Mouse (Mus musculus) hindbrain, embryonic 11.5 days (tissue): ENCODE measurements around the gene Edem3. TPM values are rescaled to one million over a fixed set of nuclear protein-coding genes. Genes with fewer than 3 reads are reported as not detected.

Experiments used
- ATAC-seq: fragments of 200-750 bp; cut with Nextera tagmentation; 2 replicates; pipeline ENCODE4 v1.8.0; 2017; ENCODE audit warnings: mild to moderate bottlenecking, moderate TSS enrichment, moderate library complexity; ENCODE audit not compliant: low FRiP score
- DNase-seq: peaks from one replicate; pipeline ENCODE4 v3.0.0-alpha.2; 2015; ENCODE audit warnings: low spot score
- H3K27ac ChIP-seq: fragments of 300-500 bp; sonication (generic); 2 replicates; pipeline ENCODE4 v1.5.1; 2014; ENCODE audit warnings: mild to moderate bottlenecking, low read depth, low read length
- H3K27me3 ChIP-seq: fragments of 300-500 bp; sonication (generic); 2 replicates; pipeline ENCODE4 v1.6.1; 2014; ENCODE audit warnings: mild to moderate bottlenecking, low read length, moderate library complexity, mixed read lengths; ENCODE audit not compliant: control insufficient read depth, insufficient read depth
- H3K36me3 ChIP-seq: fragments of 300-500 bp; sonication (generic); 2 replicates; pipeline ENCODE4 v1.6.1; 2014; ENCODE audit warnings: mild to moderate bottlenecking, low read length, moderate library complexity, mixed read lengths; ENCODE audit not compliant: control insufficient read depth, insufficient read depth
- H3K4me1 ChIP-seq: fragments of 300-500 bp; sonication (generic); replicated peaks from 2 replicates; pipeline ENCODE4 v1.6.1; 2014; ENCODE audit warnings: low read length, mixed read lengths; ENCODE audit not compliant: control insufficient read depth, insufficient read depth
- H3K4me2 ChIP-seq: fragments of 300-500 bp; sonication (generic); replicated peaks from 2 replicates; pipeline ENCODE4 v1.6.1; 2014; ENCODE audit warnings: mild to moderate bottlenecking, low read depth, low read length
- H3K4me3 ChIP-seq: fragments of 300-500 bp; sonication (generic); 2 replicates; pipeline ENCODE4 v1.5.1; 2014; ENCODE audit warnings: low read depth, low read length
- H3K9ac ChIP-seq: fragments of 300-500 bp; sonication (generic); 2 replicates; pipeline ENCODE4 v1.6.1; 2014; ENCODE audit warnings: low read depth, low read length
- H3K9me3 ChIP-seq: fragments of 300-500 bp; sonication (generic); 2 replicates; pipeline ENCODE4 v1.6.1; 2016; ENCODE audit warnings: low read length; ENCODE audit not compliant: control insufficient read depth
- WGBS: fragments of 180-500 bp; shearing (Covaris S2); extraction: QIAGEN DNeasy Blood & Tissue Kit; methylation state at CpG from one replicate; pipeline ENCODE4 v1.1.7; 2014; 5-methylcytosine and 5-hydroxymethylcytosine counted together
- polyA plus RNA-seq: library from polyadenylated mRNA; unstranded; fragments of >200 nt; fragmentation: Nextera tagmentation; extraction: Ambion mirVana; gene quantifications from 2 replicates; pipeline ENCODE4 v1.2.1, GENCODE M21; 2014

The Edem3 gene
- polyA plus RNA-seq, 1 experiment from 2014 or later: 21.2 TPM

- no peaks in the 10 kb centered on the region for H3K4me1 ChIP-seq
- ATAC-seq (no peak), DNase-seq (no peak)
- peak overlapping the region; percentile 91 for H3K4me2 ChIP-seq
- H3K27me3 ChIP-seq: no peaks in the 10 kb centered on the region
- H3K36me3 ChIP-seq: no peaks in the 10 kb centered on the region
- no peaks in the 10 kb centered on the region for H3K9me3 ChIP-seq
- H3K4me3 ChIP-seq: peak overlapping the region; percentile 92
- H3K9ac ChIP-seq: no peak overlapping the region
- no peak overlapping the region for H3K27ac ChIP-seq
- WGBS: 53% methylated on average over 1 of the region's 1 CpGs
Measured at GRCm38 (mm10) chr1:151756425-151756728, 1.2 kb downstream of the Edem3 start.

GRCm38 (mm10) chr1:151758301-151758700, 3.1 kb downstream of the Edem3 start:
- Histone ChIP-seq H3K4me2 (no peak overlapping the region), H3K27ac (no peak overlapping the region)
- no peak for ATAC-seq

DNA sequence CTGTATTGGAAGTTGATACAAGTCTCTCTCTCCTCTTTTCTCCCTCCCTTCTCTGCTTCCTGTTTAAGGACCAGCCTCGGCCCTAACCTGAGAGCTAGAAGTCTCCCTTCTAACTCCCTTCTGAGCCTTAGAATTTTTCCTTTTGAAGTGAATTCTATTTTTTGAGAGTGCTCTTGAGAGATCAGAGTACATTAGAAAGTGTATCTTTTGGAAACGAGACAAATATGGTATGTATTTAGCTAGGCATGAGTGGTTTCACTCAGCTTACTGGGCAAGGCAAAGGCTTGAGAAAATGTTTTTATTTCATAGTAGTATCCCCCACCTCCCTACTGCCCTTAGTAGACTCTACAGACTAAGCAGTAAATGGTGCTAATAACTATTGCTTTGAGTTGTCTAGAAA, 3.8 kb downstream of the Edem3 start:
- no peaks in the 10 kb centered on the region for H3K4me1 ChIP-seq
- no peaks in the 10 kb centered on the region for H3K27me3 ChIP-seq
- 76% methylated on average over 2 of the region's 2 CpGs for WGBS
- no peak overlapping the region for H3K4me3 ChIP-seq
- no peak for DNase-seq
- no peak overlapping the region for H3K27ac ChIP-seq
- H3K4me2 ChIP-seq: no peak overlapping the region
- H3K9ac ChIP-seq: no peak overlapping the region
- H3K36me3 ChIP-seq: no peaks in the 10 kb centered on the region
- H3K9me3 ChIP-seq: no peaks in the 10 kb centered on the region
- ATAC-seq: no peak

More at GRCm38 (mm10) chr1:151758301-151758700, 3.1 kb downstream of the Edem3 start:
- H3K9me3 ChIP-seq: no peaks in the 10 kb centered on the region
- no peak overlapping the region for H3K9ac ChIP-seq
- H3K36me3 ChIP-seq: no peaks in the 10 kb centered on the region
- H3K27me3 ChIP-seq: no peaks in the 10 kb centered on the region
- no peak for DNase-seq
- WGBS: 91% methylated on average over 6 of the region's 6 CpGs
- no peak overlapping the region for H3K4me3 ChIP-seq
- no peaks in the 10 kb centered on the region for H3K4me1 ChIP-seq

DNA sequence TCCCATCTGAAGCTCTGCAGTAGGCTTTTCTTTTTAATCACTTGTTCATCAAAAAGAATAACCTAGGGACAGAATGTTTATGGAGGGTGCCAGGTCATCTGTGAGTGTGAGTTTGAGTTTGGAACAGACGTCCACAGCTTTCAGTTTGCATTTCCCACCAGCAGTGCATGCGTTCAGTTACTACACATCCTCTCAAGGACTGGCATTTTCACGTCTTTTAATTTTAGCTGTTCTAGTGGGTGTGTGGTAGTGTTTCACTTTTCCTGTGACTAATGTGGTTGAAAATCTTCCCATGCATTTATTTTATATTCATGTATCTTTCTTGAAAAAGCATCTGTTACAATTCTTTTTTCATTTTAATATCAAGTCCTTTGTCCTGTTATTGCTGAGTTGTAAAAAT, 9.1 kb downstream of the Edem3 start:
- 75% methylated on average over 3 of the region's 3 CpGs for WGBS
- no peaks in the 10 kb centered on the region for H3K9me3 ChIP-seq
- H3K36me3 ChIP-seq: no peaks in the 10 kb centered on the region
- H3K4me3 ChIP-seq: no peak overlapping the region
- DNase-seq (no peak), ATAC-seq (no peak)
- no peak overlapping the region for H3K27ac ChIP-seq
- no peak overlapping the region for H3K4me2 ChIP-seq
- H3K27me3 ChIP-seq: no peaks in the 10 kb centered on the region
- no peaks in the 10 kb centered on the region for H3K4me1 ChIP-seq
- no peak overlapping the region for H3K9ac ChIP-seq

- 86% methylated on average over 2 of the region's 2 CpGs for WGBS
- Histone ChIP-seq H3K27ac (no peak overlapping the region), H3K36me3 (no peaks in the 10 kb centered on the region), H3K4me3 (no peak overlapping the region), H3K27me3 (no peaks in the 10 kb centered on the region), H3K4me1 (no peaks in the 10 kb centered on the region), H3K9me3 (no peaks in the 10 kb centered on the region), H3K9ac (no peak overlapping the region), H3K4me2 (no peak overlapping the region)
- ATAC-seq (no peak), DNase-seq (no peak)
Measured at GRCm38 (mm10) chr1:151766166-151766565, 11.0 kb downstream of the Edem3 start.

- Histone ChIP-seq H3K4me1 (no peaks in the 10 kb centered on the region), H3K27me3 (no peaks in the 10 kb centered on the region), H3K9ac (no peak overlapping the region), H3K36me3 (no peaks in the 10 kb centered on the region), H3K27ac (no peak overlapping the region), H3K4me2 (no peak overlapping the region), H3K9me3 (no peaks in the 10 kb centered on the region), H3K4me3 (no peak overlapping the region)
- ATAC-seq (no peak), DNase-seq (no peak)
- 89% methylated on average over 3 of the region's 3 CpGs for WGBS
Measured at GRCm38 (mm10) chr1:151766976-151767654, 11.9 kb downstream of the Edem3 start.

- WGBS: 70% methylated on average over 3 of the region's 3 CpGs
- no peaks in the 10 kb centered on the region for H3K27me3 ChIP-seq
- H3K9me3 ChIP-seq: no peaks in the 10 kb centered on the region
- no peak for ATAC-seq
- no peak overlapping the region for H3K4me3 ChIP-seq
- peak; percentile 10 for DNase-seq
- no peak overlapping the region for H3K27ac ChIP-seq
- no peaks in the 10 kb centered on the region for H3K36me3 ChIP-seq
- H3K9ac ChIP-seq: no peak overlapping the region
- no peak overlapping the region for H3K4me2 ChIP-seq
- no peaks in the 10 kb centered on the region for H3K4me1 ChIP-seq
Measured at GRCm38 (mm10) chr1:151769200-151769913, 14.2 kb downstream of the Edem3 start.

DNA sequence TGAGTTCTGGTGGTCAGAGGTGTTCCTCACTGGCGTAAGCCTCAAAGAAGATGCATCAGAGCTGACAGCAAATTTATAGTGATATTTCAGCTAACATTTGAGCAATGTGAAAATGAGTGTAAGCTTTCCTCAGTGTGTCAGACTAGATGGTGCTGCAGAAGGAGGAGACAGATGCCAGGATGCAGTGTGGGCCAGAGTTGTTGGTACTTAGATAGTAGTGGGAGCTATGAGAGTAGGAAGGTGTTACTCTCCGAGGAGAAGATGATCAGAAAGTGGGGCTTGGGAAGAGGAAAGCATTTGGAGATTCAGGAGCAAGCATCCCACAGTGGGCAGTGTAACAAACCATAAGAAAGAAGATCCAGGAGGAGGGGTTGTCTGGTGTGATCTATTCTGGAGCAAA, 22.4 kb downstream of the Edem3 start:
- no peak overlapping the region for H3K4me3 ChIP-seq
- no peaks in the 10 kb centered on the region for H3K4me1 ChIP-seq
- DNase-seq (no peak), ATAC-seq (no peak)
- no peaks in the 10 kb centered on the region for H3K27me3 ChIP-seq
- no peaks in the 10 kb centered on the region for H3K9me3 ChIP-seq
- no peak overlapping the region for H3K9ac ChIP-seq
- WGBS: 90% methylated on average over 2 of the region's 2 CpGs
- no peaks in the 10 kb centered on the region for H3K36me3 ChIP-seq
- H3K4me2 ChIP-seq: no peak overlapping the region
- H3K27ac ChIP-seq: no peak overlapping the region

- no peaks in the 10 kb centered on the region for H3K36me3 ChIP-seq
- DNase-seq: no peak
- 50% methylated on average over 1 of the region's 1 CpGs for WGBS
Measured at GRCm38 (mm10) chr1:151778592-151778991, 23.4 kb downstream of the Edem3 start.

More at GRCm38 (mm10) chr1:151778592-151778991, 23.4 kb downstream of the Edem3 start:
- ATAC-seq: no peak
- H3K4me1 ChIP-seq: no peaks in the 10 kb centered on the region
- H3K27ac ChIP-seq: no peak overlapping the region
- H3K27me3 ChIP-seq: no peaks in the 10 kb centered on the region
- H3K4me2 ChIP-seq: no peak overlapping the region
- no peaks in the 10 kb centered on the region for H3K9me3 ChIP-seq
- no peak overlapping the region for H3K4me3 ChIP-seq
- H3K9ac ChIP-seq: no peak overlapping the region
